Mouse (Mus musculus) adrenal gland, postnatal 10 days (tissue): ENCODE measurements around the gene Gm2916. TPM values are rescaled to one million over a fixed set of nuclear protein-coding genes. Genes with fewer than 3 reads are reported as not detected.
"Not testable (repeated sequence)": the region's sequence is repeated elsewhere in the genome, so short reads cannot be mapped to it uniquely, and the experiment has no call there.

Experiments
- DNase-seq: peaks from one replicate; pipeline ENCODE4 v3.0.0; 2021; ENCODE audit warnings: mixed read lengths
- long read RNA-seq, 2 experiments: library from polyadenylated mRNA; stranded (forward); transcript quantifications; one replicate each; pipeline ENCODE4 v2.0.0; 2021
- total RNA-seq, 2 experiments: library from RNA; stranded (reverse); gene quantifications; 2 replicates each; pipeline ENCODE4 v1.2.3; 2021

The Gm2916 gene
- not detected for total RNA-seq
- long read RNA-seq, experiment 1, result 0 reads
- long read RNA-seq, experiment 2, result 0 reads

DNA sequence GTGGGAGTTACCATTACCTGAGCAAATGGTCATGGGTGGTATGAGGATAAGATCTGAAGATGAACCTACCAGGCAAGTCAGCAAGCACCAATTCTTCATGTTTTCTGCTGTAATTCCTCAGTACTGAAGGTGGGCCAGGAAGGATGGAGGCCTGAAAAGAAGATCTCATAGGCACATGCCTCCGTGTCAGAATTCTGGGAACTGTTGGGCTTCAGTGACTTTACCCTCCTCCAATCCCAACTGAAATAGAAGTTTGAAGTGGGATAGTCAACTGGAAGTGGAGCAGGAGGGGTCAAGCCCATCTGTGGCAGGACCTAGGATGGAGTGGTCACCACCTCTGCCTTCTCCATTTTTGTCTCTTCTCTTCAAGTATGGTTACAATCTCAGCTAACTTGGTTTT lies at the start of gene Gm2916:
TSS of gene Gm2916 (plus strand) at position 301 of the 400 bp plus-strand sequence.
- DNase-seq, result not testable (repeated sequence)

DNA sequence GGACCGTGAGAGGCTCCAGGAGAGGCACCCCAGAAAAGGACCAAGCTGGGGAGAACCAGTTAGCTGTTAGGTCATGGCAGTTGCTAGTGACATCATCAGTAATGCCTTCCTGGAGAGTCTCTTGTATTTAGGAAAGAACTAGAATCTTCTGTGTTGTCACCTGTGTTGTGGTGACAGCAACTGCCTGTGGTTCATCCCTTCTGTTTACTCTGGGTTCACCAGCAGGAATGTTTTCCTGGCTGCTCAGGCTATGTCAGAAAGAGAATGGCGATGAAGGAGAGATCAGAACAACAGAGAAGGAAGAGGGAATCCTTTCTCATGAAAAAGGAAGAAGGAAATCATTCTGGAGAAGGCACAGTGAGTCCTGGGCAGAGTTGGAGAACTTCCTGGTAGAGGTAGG lies 38.0 kb upstream of the Gm2916 start, which contains the start of gene Gm3033:
TSS of gene Gm3033 (plus strand) at position 301 of the 400 bp plus-strand sequence.
- DNase-seq, result not testable (repeated sequence)

DNA sequence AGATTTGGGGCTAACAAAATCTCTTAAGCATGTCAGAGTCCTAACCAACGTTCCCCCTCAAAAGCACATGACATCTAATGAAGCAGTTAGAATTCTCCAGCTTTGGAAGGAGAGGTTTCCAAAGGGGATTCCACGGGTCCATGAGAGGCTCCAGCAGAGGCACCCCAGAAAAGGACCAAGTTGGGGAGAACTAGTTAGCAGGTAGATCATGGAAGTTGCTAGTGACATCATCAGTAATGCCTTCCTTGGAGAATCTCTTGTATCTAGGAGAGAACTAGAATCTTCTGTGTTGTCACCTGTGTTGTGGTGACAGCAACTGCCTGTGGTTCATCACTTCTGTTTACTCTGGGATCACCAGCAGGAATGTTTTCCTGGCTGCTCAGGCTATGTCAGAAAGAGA lies 47.5 kb downstream of the Gm2916 start, which contains the start of gene Gm3029:
TSS of gene Gm3029 (plus strand) at position 301 of the 400 bp plus-strand sequence.
- not testable (repeated sequence) for DNase-seq

DNA sequence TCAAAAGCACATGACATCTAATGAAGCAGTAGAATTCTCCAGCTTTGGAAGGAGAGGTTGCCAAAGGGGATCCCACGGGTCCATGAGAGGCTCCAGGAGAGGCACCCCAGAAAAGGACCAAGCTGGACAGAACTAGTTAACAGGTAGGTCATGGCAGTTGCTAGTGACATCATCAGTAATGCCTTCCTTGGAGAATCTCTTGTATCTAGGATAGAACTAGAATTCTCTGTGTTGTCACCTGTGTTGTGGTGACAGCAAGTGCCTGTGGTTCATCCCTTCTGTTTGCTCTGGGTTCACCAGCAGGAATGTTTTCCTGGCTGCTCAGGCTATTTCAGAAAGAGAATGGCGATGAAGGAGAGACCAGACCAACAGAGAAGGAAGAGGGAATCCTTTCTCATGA lies 79.3 kb downstream of the Gm2916 start, which contains the start of gene Gm3095:
TSS of gene Gm3095 (plus strand) at position 301 of the 400 bp plus-strand sequence.
- not testable (repeated sequence) for DNase-seq

Other genes with a start within 250 kb of the Gm2916 start
- not detected for gene Gm3012, start 249.7 kb upstream of the Gm2916 start, total RNA-seq
- gene Gm3020, start 232.1 kb upstream of the Gm2916 start, total RNA-seq, result 1 to 10 TPM in 1 of 2 experiments, under 1 TPM in 1; 0.78 to 1.2 TPM
- gene Gm3043, start 195.4 kb upstream of the Gm2916 start, total RNA-seq, result not detected
- under 1 TPM; 0.33 to 0.70 TPM for gene Gm3002, start 74.1 kb upstream of the Gm2916 start, total RNA-seq
- under 1 TPM in 1 of 2 experiments, not detected in 1; 0.45 TPM for gene Gm3033, start 37.9 kb upstream of the Gm2916 start, total RNA-seq
- gene Gm3029, start 47.6 kb downstream of the Gm2916 start, total RNA-seq, result not detected
- not detected for gene Gm3095, start 79.4 kb downstream of the Gm2916 start, total RNA-seq
- not detected for gene Gm3099, start 114.2 kb downstream of the Gm2916 start, total RNA-seq
- under 1 TPM; 0.61 to 0.99 TPM for gene Gm5796, start 139.8 kb downstream of the Gm2916 start, total RNA-seq
- under 1 TPM in 1 of 2 experiments, not detected in 1; 0.36 TPM for gene Gm3115, start 199.9 kb downstream of the Gm2916 start, total RNA-seq
- 1 to 10 TPM; 2.0 to 2.1 TPM for gene Gm8108, start 226.4 kb downstream of the Gm2916 start, total RNA-seq